Mouse (Mus musculus): ENCODE data around the gene Dtd1.
A peak's percentile ranks its signal among the peaks of the same experiment; 100 is the strongest.
"Not testable (repeated sequence)": the region's sequence is repeated elsewhere in the genome, so short reads cannot be mapped to it uniquely, and the experiment has no call there.

Gene Dtd1

DNA sequence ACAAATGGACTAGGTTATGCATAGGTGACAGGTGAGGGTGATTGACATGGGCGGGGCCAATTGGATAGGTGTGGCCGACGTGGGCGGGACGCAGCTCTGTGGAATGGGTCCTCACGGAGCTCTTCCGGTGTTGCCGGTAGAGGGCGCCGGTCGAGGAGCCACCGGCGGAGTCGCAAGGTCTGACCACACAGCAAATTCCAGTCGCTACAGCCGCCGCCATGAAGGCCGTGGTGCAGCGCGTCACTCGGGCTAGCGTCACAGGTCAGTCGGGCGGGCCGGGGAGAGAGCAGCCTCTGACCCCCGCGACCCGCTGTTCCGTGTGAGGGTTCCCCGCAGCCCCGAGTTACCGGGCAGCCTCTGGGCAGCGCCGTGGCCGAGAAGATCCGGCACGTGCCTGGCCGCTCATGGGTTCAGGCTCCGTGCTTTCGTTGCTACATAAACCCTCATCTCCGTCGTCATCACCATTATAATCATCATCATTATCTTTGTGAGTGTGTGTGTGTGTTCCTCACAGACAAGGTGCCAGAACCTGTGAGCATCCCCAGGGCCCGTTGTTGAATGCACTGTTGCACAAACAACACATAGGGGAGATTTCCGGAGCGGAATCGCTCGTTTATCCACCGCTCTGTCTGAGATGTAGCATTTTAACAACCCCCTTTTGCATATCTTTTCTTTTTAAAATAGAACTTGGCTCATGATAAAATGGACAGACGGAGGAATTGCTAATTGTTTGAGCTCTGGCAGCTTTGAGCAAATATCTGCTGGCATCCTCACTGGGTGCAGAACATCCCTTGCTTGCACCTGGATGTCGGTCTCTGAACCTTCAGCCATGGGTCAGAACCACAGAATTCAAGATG is at the start of gene Dtd1:
Dtd1 (plus strand) TSS at position 67 of the 857 bp plus-strand sequence.
- DNase-seq (ENCODE audit: low spot score), result peak; percentile 87

DNA sequence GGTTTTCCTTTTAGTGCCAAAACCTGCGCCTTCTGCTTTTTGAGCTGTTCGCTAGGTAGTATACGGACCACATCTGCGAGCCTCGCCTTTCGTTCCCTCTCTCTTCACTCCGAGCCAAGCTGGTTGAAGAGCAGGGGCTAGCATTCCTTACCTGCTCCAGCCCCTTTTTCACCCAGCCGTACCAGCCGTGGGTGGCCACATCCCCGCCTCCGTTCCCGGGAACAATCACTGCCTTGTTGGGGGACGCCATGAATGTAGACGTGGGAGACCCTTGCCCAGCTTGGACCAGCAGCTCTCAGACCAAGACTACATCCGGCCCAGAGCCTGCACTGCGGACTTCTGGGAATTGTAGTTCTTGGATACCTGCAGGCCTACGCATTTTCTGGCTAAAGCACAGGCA is 49.2 kb upstream of the Dtd1 start, which contains the start of gene Rbbp9:
Rbbp9 (minus strand) TSS at position 341 of the 400 bp plus-strand sequence.
- peak; percentile 40 for DNase-seq (ENCODE audit: low spot score)

DNA sequence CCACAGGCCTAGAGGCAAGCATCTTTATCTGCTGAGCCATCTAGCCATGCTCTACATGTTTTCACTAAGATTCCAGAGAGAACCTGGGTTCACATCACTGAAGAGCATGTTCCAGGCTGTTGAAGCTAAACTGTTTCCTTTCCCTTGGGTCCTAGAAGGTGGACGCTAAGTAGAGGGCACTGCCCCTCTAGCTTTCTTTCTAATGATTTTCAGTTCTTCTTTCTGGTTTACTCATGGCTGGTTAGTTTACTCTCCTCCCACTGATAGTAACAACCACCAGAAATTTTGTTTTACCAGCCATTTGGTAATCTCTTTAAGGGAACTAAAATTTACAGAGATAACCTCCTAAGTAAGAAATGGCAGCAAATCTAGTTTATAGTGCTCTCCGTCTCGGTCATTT is 45.8 kb upstream of the Dtd1 start:
- DNase-seq (ENCODE audit: low spot score), result no peak

DNA sequence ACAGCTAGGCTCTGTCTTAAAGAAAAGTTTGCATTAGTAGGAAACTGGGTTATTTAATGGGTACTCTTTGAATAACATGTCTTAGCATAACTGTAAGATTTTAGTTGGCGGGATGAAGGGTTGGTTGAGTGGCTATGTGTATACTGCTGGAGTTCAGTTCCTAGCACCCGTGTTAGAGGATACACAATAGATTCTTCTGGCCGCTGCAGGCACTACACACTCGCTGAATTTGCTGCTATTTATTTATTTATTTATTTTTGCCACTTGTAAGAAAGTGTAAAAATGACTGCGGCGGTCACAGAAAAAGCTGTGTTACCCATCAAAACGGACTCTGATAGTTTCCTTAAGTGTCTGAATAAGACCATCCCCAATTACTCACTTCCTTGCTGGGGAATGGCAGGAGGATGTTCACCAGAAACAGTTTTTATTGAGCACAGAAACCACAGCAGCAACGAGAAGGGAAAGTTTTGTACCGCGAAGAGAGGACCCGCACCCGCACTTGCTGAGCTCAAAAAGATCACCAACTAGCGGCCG is 44.3 kb upstream of the Dtd1 start:
- DNase-seq (ENCODE audit: low spot score), result peak; percentile 57

DNA sequence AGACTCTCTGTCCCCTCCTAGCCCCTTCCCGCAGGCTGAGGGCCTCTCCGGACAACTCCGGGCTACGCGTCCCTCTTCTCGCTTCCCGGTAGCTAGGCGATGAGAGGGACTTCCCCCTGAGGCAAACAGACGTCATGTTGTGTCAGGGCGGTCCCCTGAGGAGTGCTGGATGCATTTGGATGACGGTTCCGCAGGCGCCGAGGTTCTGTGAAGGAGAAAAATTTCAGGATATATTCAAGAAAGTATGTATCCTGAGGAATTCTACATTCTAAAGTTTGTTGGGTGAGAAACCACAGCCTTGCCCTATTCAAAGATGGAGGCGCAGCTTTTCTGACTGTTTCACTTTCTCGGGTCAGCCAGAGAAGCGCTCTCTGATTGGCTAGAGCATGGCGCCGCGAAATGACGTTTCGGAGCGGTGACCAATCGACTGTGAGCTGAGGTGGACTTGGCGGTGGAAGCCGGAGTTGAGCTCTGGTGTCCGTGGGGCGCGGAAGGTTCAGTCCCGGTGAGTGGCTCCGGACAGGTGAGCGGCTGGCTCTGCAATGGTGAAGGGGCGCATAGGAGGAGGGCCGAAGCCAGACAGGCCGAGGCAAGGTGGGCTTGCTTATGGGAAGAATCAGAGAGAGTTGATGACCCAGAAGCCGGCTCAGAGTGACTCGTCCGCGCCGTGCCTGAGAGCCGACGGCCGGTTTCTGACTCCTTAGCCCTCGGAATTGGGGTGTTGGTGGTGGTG is 43.7 kb upstream of the Dtd1 start, which contains the start of gene Sec23b:
Sec23b (plus strand) TSS at position 410 of the 733 bp plus-strand sequence.
- peak; percentile 96 for DNase-seq (ENCODE audit: low spot score)

DNA sequence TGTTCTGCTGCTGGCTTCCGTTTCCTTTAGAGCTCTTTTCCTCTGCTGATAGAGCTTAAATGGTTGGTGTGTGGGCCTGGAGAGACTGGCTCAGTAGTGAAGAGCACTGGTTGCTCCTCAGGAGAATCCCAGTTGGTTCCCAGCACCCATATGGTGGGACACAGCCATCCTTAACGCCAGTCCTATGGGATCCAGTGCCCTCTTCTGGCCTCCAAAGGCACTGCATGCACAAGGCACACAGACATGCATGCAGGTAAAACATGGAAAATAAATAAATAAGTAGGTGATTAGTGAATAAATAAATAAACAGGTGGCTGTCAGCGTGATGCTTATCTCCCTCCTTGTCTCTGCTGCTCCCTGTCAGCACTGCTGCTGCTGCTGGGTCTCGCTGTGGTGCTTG is 11.0 kb upstream of the Dtd1 start:
- DNase-seq (ENCODE audit: low spot score), result no peak

DNA sequence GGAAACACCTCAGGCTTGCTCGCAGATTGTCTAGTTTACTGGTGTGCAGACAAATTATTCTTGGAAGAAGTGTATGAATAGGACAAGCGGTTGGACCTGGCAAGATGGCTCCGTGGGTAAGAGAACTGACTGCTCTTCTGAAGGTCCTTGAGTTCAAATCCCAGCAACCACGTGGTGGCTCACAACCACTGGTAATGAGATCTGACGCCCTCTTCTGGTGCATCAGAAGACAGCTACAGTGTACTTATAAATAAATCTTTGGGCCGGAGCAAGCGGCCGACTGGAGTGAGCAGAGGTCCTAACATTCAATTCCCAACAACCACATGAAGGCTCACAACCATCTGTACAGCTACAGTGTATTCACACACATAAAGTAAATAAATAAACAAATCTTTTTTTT is 6.7 kb upstream of the Dtd1 start:
- not testable (repeated sequence) for DNase-seq (ENCODE audit: low spot score)

DNA sequence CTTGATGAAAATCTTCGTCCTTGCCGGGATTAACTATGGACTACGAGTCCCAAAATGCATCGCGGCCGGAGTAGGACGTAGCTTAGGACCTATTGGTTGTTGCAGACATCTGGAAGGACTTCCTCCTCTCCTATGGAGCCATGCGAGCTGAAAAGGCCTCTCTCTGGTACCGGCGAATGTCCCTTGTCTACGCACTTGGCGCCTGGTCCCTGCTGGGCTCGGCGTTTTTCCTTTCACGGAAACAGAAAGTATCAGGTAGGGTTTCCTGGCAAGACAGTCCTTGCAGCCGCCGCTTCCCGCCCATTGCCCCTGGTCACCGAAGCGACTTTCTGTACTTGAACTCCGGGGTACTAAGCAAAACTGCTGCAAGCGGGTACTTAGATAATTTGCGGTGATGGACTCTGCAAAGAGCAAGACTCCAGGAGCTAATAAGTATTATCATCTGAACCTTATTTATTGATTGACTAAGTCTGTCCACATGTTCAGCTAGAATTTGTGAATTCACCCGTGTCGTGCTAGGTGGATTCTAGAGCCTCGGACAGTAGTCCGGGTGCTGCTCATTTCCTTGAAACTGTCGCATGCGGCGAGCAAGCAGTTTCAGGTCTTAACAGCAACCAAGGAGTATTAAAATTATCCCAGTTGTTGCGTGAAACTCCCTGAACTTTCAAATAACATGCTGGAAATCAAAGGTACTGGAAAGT is 5.6 kb upstream of the Dtd1 start, which contains the start of gene Smim26:
Smim26 (plus strand) TSS at position 104 of the 701 bp plus-strand sequence.
- DNase-seq (ENCODE audit: low spot score), result peak; percentile 75

DNA sequence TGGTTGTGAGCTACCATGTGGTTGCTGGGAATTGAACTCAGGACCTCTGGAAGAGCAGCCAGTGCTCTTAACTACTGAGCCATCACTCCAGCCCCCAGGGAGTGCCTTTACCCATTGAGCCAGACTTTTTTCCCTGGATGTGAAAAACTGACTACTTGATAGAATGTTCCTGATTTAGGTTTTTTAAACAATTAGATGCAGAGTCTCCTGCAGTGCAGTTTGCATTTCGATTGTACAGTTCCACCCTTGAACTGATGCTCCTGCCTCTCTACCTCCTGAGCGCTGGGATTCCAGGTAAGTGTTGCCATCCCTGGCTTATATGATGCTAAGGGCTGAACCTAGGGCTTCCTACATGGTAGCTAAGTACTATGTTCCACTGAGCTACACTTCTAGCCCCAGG is 1.7 kb upstream of the Dtd1 start:
- DNase-seq (ENCODE audit: low spot score), result no peak

DNA sequence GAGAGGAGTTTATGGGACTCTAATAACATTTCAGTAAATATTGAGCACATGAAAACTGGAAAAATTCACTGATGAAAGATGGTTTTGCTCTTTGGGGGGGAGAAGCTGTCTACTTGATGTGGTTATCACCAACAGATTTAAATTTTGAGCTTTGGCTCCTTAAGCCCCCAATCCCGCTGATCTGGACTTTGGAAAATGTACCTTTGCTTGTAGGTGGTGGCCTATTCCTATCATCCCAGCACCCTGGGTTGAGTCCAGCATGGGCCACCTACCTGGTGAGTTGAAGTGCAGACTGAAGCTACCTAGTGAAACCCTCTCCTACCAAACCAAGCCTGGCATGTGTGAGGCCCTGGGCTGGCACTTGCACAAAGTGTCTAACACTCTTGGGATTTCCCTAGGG is 1.9 kb downstream of the Dtd1 start:
- DNase-seq (ENCODE audit: low spot score), result no peak

DNA sequence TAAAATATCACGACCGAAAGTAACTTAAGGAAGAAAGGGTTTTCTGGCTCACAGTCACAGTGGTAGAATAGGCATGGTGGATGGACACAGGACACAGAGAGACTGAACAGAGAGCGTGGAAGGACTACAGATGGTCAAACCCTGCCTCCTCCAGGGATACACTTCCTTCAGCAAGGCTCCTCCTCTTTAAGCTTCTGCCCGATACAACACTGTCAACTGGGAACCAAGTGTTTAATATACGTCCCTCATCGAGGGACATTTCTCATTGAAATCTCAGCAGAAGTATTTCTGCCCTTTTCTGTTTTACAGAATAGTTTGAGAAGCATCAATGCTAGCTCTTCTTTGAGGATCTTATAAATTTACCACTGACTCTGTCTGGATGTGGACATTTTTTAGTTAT is 14.3 kb downstream of the Dtd1 start:
- DNase-seq (ENCODE audit: low spot score), result no peak

DNA sequence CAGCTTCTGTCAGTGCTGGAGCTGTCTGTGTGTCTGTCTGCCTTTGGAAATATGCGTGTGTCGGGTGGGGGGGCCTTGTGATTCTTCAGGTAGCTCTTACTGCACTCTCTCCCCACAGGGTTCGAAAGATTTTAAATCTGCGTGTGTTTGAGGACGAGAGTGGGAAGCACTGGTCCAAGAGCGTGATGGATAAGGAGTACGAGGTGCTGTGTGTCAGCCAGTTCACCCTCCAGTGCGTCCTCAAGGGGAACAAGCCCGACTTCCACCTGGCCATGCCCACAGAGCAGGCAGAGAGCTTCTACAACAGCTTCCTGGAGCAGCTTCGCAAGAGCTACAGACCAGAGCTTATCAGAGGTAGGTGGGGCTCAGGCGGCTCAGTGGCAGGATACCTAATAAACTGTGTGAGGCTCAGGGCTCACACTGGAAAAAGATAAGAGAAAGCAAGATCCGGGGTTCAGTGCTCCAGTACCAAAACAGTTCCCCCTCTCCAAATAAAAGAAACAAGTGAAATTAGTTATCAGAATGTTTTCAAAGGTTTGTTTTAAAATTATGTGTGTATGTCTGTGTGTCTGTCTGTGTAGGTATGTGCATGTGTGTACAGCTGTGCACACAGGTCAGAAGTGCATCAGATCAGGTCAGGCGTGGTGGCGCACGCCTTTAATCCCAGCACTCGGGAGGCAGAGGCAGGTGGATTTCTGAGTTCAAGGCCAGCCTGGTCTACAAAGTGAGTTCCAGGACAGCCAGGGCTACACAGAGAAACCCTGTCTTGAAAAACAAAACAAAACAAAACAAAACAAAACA is 17.6 kb downstream of the Dtd1 start:
- DNase-seq (ENCODE audit: low spot score), result no peak

DNA sequence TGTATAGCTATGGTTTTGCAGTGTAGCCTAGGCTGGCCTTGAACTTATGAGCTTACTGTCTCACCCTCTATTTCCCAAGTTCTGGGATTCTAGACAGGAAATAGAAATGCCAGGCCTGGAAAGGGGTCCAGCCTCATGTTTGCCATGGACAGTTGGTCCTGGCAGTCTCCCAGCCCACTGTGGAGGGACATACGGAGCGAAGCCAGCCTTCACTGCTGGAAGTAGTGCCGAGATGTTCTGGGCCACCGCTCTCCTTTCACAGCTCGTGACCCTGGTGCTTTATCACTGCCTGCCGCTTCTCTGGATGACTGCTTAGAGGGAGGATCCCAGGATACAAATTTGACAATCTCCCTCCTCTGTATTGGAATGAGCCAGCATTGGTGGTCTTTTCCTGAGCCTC is 21.8 kb downstream of the Dtd1 start:
- no peak for DNase-seq (ENCODE audit: low spot score)

DNA sequence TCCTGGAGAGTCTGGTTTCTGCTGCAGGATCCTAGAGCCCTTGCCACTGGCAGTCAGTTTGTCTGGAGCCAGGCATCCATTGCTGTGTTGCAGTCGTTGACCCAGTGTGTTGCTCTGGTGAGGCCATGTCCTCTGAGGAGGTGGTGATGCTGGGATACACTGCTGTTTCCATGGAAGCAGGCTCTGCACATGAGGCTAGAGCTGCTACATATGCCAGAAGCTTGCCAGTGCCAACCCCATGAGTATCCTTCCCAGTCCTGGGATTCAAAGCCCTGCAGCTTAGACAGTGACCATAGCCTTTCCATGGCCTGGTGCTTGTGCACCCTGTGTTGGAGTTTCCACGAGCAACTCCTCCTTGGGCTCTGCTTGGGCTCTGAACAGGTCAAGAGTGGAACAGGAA is 33.9 kb downstream of the Dtd1 start:
- DNase-seq (ENCODE audit: low spot score), result no peak

DNA sequence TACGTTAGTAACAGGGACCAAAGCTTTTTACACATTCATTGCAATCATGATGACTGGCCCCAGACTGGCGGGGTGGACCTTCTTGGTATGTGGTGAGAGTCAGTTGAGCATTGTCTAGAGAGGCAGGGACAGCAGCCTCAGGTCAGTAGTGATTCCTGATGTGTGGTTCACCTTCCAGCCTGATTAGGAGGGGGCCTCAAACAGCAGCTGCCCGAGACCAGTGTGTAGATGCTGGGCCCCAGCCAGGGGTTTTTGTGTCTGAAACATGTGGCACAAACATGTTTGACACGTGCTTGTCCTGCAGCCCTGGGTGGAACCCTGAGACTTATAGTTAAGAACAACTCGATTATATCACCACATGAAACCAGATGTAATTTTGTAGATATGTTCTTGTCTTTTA is 34.5 kb downstream of the Dtd1 start:
- no peak for DNase-seq (ENCODE audit: low spot score)

DNA sequence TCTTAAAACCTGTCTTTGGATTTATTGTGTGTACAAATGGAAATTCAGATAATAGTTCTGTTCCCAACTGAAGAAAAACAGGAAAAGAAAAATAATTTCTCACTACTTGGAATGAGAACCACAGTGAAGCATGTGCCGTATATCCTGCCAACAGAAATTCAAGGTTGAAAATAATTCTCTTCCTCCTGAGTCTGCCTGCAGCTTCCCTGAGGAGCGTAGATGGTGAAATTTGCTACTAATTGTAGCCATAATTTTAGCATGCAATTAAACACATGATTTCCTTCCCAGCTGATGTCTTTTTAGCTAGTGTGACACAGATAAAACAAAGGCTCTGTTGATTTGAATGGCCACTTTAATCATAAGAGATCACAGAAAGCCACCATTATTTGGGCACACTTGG is 35.0 kb downstream of the Dtd1 start:
- DNase-seq (ENCODE audit: low spot score), result no peak

DNA sequence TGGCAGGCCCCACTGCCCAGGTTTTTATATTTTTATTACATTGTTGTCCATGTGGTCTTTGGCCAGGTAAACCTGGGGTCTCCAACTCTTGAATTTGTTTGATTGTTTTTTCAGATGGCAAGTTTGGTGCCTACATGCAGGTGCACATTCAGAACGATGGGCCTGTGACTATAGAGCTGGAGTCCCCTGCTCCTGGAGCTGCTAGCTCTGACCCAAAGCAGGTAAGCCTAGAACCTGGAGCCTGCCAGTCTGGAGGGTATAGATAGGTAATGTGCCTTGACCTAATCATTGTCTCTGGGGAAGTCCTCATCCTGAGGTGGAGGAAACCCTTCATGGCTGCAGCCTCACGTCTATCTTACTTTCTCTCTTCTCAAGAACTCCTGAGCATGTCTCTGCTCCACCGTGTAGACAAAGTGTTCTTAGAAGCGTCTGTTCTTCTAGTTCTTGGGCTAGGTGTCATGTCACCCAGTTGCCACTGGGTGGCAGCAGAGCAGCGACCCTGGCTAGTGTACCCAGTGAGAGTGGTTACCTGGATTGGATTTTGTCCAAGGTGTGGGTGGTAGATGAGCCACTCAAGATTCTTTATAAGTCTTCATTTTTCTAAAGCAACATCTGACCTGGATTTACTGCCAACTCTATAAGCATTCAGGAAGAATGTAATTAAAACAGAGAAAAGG is 36.1 kb downstream of the Dtd1 start:
- DNase-seq (ENCODE audit: low spot score), result peak; percentile 50

DNA sequence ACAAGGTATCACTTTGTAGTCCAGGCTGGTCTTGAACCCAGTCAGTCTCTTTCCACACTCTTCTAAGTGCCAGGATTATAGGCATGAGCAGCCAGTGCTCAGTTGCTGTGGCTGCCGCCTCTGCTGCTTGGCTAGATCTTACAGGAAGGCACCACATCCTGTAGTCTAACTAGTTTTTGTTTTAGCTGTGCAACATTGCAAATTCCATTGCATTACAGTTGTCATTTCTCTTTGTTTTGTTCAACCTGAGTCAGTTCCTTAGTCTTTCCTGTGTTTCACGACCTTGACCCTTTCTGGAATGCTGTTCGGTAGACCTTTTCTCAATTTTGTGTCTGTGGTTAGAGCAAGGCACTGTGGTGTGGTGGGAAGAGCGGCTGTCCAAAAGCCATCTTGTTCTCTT is 37.5 kb downstream of the Dtd1 start:
- no peak for DNase-seq (ENCODE audit: low spot score)

DNA sequence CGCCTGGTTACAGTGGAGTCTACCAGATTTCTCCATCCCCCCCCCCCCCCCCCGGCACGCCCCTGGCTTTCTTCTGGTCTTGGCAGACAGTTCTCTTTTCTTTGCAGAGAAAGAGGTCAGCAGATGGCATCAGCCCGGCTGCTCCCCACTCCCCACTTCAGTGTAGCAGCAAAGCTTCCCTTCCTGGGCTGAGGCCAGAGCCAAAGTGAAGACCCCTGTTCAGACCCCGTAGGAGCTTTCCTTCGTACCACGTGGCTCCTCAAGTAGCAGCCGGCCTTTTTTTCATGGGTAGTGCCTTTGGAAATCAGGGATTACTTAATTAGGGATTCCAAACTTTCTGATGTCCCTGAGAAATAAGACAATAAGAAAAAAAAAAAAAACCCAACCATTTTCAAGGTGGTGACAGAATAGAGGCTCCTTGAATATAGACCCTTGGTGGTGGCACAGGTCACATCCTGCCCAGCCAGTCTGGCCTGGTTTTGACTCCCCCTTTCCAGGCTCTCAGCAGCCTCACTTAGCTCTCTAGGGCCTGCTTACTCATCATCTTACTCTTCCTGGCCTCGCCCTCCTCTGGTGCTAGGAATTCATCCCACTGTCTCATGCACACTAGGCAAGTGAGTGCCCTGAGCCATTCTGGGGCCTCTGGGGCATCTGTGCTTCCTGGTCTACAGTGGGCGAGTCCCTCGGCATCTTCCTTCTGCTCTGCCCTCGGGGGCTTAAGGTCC is 38.1 kb downstream of the Dtd1 start:
- DNase-seq (ENCODE audit: low spot score), result no peak

DNA sequence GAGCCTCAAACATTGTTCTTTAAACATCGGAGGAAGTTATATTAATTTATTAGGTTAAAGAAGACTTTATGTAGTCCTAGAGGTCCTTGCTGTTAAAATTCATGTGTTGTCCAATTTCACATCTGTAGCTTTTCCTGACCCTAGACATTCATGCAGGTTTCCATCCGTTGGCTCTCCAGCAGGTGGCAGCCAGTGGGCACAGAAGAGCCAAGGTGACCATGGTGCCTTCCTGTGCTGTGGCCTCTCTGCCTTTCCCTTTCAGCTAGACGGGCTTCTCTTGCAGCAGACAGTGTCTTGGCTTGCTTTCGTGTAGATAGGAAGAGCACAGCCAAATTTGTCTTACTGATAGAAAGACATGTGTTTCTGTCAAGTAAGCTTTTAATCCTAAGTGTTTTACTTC is 39.0 kb downstream of the Dtd1 start:
- DNase-seq (ENCODE audit: low spot score), result no peak

Data from c-Kit-positive CD71-positive TER-119-positive erythroid progenitor cells, embryonic 14.5 days (primary cell).